Mouse (Mus musculus) kidney, postnatal 10 days (tissue): Measurements from ENCODE around the gene Arl2bp.

Experiments used
- DNase-seq: peaks from one replicate; pipeline ENCODE4 v3.0.0; 2021; ENCODE audit warnings: mixed read lengths

Gene Arl2bp

GRCm38 (mm10) chr8:94666456-94667308, at the start of gene Arl2bp:
Gene Arl2bp (plus strand): TSS chr8:94666600.
- DNase-seq = peak; percentile 97

- no peak for DNase-seq
Measured at GRCm38 (mm10) chr8:94624885-94625284, 41.5 kb upstream of the Arl2bp start.

- no peak for DNase-seq
Measured at GRCm38 (mm10) chr8:94633564-94634194, 32.7 kb upstream of the Arl2bp start.

- no peak for DNase-seq
Measured at GRCm38 (mm10) chr8:94634211-94634610, 32.2 kb upstream of the Arl2bp start.

GRCm38 (mm10) chr8:94641183-94641582, 25.2 kb upstream of the Arl2bp start:
- no peak for DNase-seq

GRCm38 (mm10) chr8:94641938-94642337, 24.5 kb upstream of the Arl2bp start:
- DNase-seq = no peak

- DNase-seq = no peak
Measured at GRCm38 (mm10) chr8:94645202-94645601, 21.2 kb upstream of the Arl2bp start.

GRCm38 (mm10) chr8:94646165-94646564, 20.2 kb upstream of the Arl2bp start:
- no peak for DNase-seq

GRCm38 (mm10) chr8:94649496-94649895, 16.9 kb upstream of the Arl2bp start:
- DNase-seq = no peak

- no peak for DNase-seq
Measured at GRCm38 (mm10) chr8:94652951-94653350, 13.4 kb upstream of the Arl2bp start.

GRCm38 (mm10) chr8:94654994-94655393, 11.4 kb upstream of the Arl2bp start:
- DNase-seq = no peak

GRCm38 (mm10) chr8:94658031-94658430, 8.4 kb upstream of the Arl2bp start:
- no peak for DNase-seq

- DNase-seq = no peak
Measured at GRCm38 (mm10) chr8:94660418-94660817, 6.0 kb upstream of the Arl2bp start.

- peak; percentile 12 for DNase-seq
Measured at GRCm38 (mm10) chr8:94664722-94665121, 1.7 kb upstream of the Arl2bp start.

GRCm38 (mm10) chr8:94674384-94674783, 8.0 kb downstream of the Arl2bp start:
- peak; percentile 32 for DNase-seq

- DNase-seq = no peak
Measured at GRCm38 (mm10) chr8:94675923-94676322, 9.5 kb downstream of the Arl2bp start.

GRCm38 (mm10) chr8:94678582-94678981, 12.2 kb downstream of the Arl2bp start:
- DNase-seq = peak; percentile 39

GRCm38 (mm10) chr8:94680414-94680813, 14.0 kb downstream of the Arl2bp start:
- DNase-seq = no peak

GRCm38 (mm10) chr8:94682732-94683524, 16.5 kb downstream of the Arl2bp start:
- peak; percentile 30 for DNase-seq

- DNase-seq = no peak
Measured at GRCm38 (mm10) chr8:94684287-94684686, 17.9 kb downstream of the Arl2bp start.

- DNase-seq = peak; percentile 41
Measured at GRCm38 (mm10) chr8:94685953-94686352, 19.6 kb downstream of the Arl2bp start.

GRCm38 (mm10) chr8:94694701-94695100, 28.3 kb downstream of the Arl2bp start:
- DNase-seq = no peak

- DNase-seq = peak; percentile 57
Measured at GRCm38 (mm10) chr8:94695341-94695993, 29.1 kb downstream of the Arl2bp start.
